Mouse (Mus musculus) E14TG2a.4 (cell line): ENCODE measurements around the gene Esyt1.

Experiments used
- CTCF ChIP-seq: conservative IDR thresholded peaks from 2 replicates; pipeline ENCODE4 v1.5.1; 2014; ENCODE audit warnings: low read length
- NANOG ChIP-seq: IDR thresholded peaks from 2 replicates; pipeline ENCODE4 v1.6.1; 2014; ENCODE audit warnings: borderline replicate concordance, low read length, mixed read lengths
- POU5F1 ChIP-seq: IDR thresholded peaks from 2 replicates; pipeline ENCODE4 v1.6.1; 2014; ENCODE audit warnings: low read length, borderline replicate concordance

DNA sequence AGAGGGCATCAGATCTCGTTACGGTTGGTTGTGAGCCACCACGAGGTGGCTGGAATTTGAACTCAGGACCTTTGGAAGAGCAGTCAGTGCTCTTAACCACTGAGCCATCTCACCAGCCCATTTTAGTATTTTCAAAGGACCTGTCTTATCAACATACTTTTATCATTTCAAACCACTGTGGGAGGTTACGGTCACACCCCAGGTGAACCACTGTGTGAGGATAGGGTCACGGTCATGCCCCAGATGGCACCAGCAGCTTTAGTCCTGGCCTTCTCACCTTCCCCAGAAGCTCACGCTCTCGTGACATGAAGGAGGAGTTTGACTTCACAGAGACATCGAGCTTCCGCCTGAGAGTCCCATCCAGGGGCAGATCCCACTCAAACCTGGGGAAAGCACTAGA, 14.5 kb downstream of the Esyt1 start:
- TF ChIP-seq CTCF = no peak
- TF ChIP-seq POU5F1 = no peak
- no peak for TF ChIP-seq NANOG
